Comparison of ENCODE assay signal across 18 mouse cellular contexts in the genomic region with DNA sequence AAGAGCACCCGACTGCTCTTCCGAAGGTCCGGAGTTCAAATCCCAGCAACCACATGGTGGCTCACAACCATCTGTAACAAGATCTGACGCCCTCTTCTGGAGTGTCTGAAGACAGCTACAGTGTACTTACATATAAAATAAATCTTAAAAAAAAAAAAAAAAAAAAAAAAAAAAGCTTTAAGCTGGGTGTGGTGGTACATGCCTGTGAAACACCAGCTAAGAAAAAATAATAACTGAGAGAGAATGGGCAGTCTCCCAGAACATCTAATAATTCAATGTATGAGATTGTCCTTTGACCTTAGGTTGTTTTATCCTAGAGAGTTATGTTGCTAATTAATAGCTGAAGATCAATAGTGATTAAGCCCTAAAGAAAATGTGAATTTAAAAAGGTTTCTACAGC. TPM values are rescaled to one million over a fixed set of nuclear protein-coding genes. Genes with fewer than 3 reads are reported as not detected.
DNase-seq lines count a peak whose midpoint lies in the region; TF ChIP-seq lines count a peak whose summit lies in the region.
"Not testable (repeated sequence)": the region's sequence is repeated elsewhere in the genome, so short reads cannot be mapped to it uniquely, and the experiment has no call there.
"Had no signal": no experiment of that assay in that cellular context is flagged by ENCODE, and none has a peak within 500 bp of the region (broad histone marks: within the 10 kb centered on the region; RNA-seq: fewer than 3 reads in every experiment).

No protein-coding gene starts in this region.

- not testable (repeated sequence) for DNase-seq in CH12.LX (ENCODE audit: extremely low read depth); ES-E14 (ENCODE audit: low read depth, low spot score); MEL (ENCODE audit: low read depth, low spot score); layer of hippocampus, adult 2 months (ENCODE audit: low spot score in 2 of 2)

- H3K4me2 ChIP-seq in CH12.LX (ENCODE audit: insufficient read depth, low read depth, poor library complexity, severe bottlenecking): not testable (repeated sequence)

- in situ Hi-C loops in CH12.LX (cut with MboI; ENCODE audit: low pct_ligation_motif_present, low pct_unique_long_range_greater_than_20kb, low sequenced_read_pairs); ES-E14 (cut with MboI; ENCODE audit: low sequenced_read_pairs in 2 of 2, unreplicated experiment in 2 of 2): not testable (repeated sequence)

- dilution Hi-C loops in CH12.LX (cut with MboI; ENCODE audit: extremely low pct_ligation_motif_present, extremely low pct_unique_long_range_greater_than_20kb, low sequenced_read_pairs): not testable (repeated sequence)

- not testable (repeated sequence) for TF ChIP-seq RAD21 in CH12.LX (IDR thresholded peaks at IDR 0.05; ENCODE audit: low read depth, low read length); MEL (IDR thresholded peaks at IDR 0.05; ENCODE audit: low read depth, low read length)

- H3K27ac ChIP-seq in CH12.LX (ENCODE audit: insufficient read depth, low read depth); ES-E14 (ENCODE audit: insufficient read depth, low read depth, low read length, poor library complexity, severe bottlenecking); MEL (ENCODE audit: control insufficient read depth, low read depth, low read length); layer of hippocampus, adult 2 months: not testable (repeated sequence)

- TF ChIP-seq CTCF in CH12.LX (conservative IDR thresholded peaks at IDR 0.05 in 1 of 2, IDR thresholded peaks at IDR 0.05 in 1 of 2; ENCODE audit: low read depth in 2 of 2, low read length in 2 of 2): not testable (repeated sequence)
- TF ChIP-seq CTCF in MEL (IDR thresholded peaks at IDR 0.05 in 2 of 3, conservative IDR thresholded peaks at IDR 0.05 in 1 of 3; ENCODE audit: control insufficient read depth in 1 of 3, insufficient read depth in 1 of 3, low read depth in 2 of 3, low read length in 3 of 3, poor library complexity in 1 of 3, severe bottlenecking in 1 of 3): peak in 1 of 3 experiments; percentile 14; a peak in 1 of 6 replicates
- 0 out of 2 replicates have a peak, but pooled peaks have one; percentile 5 for TF ChIP-seq CTCF in layer of hippocampus, adult 2 months (conservative IDR thresholded peaks at IDR 0.05)

- not testable (repeated sequence) for TF ChIP-seq EP300 in CH12.LX (IDR thresholded peaks at IDR 0.05; ENCODE audit: low read length); MEL (IDR thresholded peaks at IDR 0.05; ENCODE audit: low read depth in 1 of 2, low read length in 2 of 2)

- H3K36me3 ChIP-seq in CH12.LX (replicated peaks in 1 of 2; ENCODE audit: control insufficient read depth in 1 of 2, insufficient read depth in 1 of 2, low read length in 1 of 2) (peaks cover 36 to 66% of the 10 kb centered on the region in 2 experiments), ES-E14 (ENCODE audit: control insufficient read depth, insufficient read depth, low read length, poor library complexity, severe bottlenecking) (peaks cover 41% of the 10 kb centered on the region), MEL (ENCODE audit: control insufficient read depth in 1 of 2, insufficient read depth in 2 of 2, low read length in 2 of 2) (peaks cover 20 to 37% of the 10 kb centered on the region in 2 experiments)

- H3K9me3 ChIP-seq in CH12.LX (replicated peaks; ENCODE audit: low read length); ES-E14 (ENCODE audit: control insufficient read depth, insufficient read depth, low read depth, low read length); MEL (replicated peaks; ENCODE audit: insufficient read depth, low read length): not testable (repeated sequence)

- TF ChIP-seq POLR2A in CH12.LX (IDR thresholded peaks at IDR 0.05; ENCODE audit: low read depth, low read length); MEL (IDR thresholded peaks at IDR 0.05; ENCODE audit: control insufficient read depth in 1 of 2, insufficient read depth in 1 of 2, low read depth in 1 of 2, low read length in 2 of 2, poor library complexity in 1 of 2): not testable (repeated sequence)

- H3K9ac ChIP-seq in CH12.LX (ENCODE audit: insufficient read depth, low read depth); ES-E14 (ENCODE audit: insufficient read depth, low read depth, low read length, poor library complexity, severe bottlenecking); MEL (ENCODE audit: control insufficient read depth, low read depth, low read length, poor library complexity, severe bottlenecking): not testable (repeated sequence)

- H3K4me1 ChIP-seq in CH12.LX (ENCODE audit: control insufficient read depth in 1 of 2, insufficient read depth in 2 of 2): peaks cover 6 to 29% of the 10 kb centered on the region in 2 experiments; a peak in 3 of 4 replicates
- not testable (repeated sequence) for H3K4me1 ChIP-seq in ES-E14 (ENCODE audit: control insufficient read depth in 2 of 2, insufficient read depth in 2 of 2, low read length in 2 of 2, poor library complexity in 1 of 2)
- peaks cover 12 to 18% of the 10 kb centered on the region in 2 experiments for H3K4me1 ChIP-seq in MEL (ENCODE audit: control insufficient read depth in 1 of 2, insufficient read depth in 2 of 2, low read length in 2 of 2)

- H3K79me2 ChIP-seq in CH12.LX (replicated peaks; ENCODE audit: control insufficient read depth, extremely low read depth, insufficient read depth, poor library complexity, severe bottlenecking) (peaks cover 43% of the 10 kb centered on the region), MEL (ENCODE audit: control insufficient read depth, insufficient read depth, low read length, poor library complexity) (peaks cover 33% of the 10 kb centered on the region)

- H3K4me3 ChIP-seq in CH12.LX (replicated peaks in 1 of 3; ENCODE audit: low read depth in 2 of 3, low read length in 2 of 3, poor library complexity in 1 of 3); ES-E14 (ENCODE audit: insufficient read depth in 1 of 2, low read depth in 1 of 2, low read length in 2 of 2, poor library complexity in 1 of 2, severe bottlenecking in 1 of 2); MEL (ENCODE audit: control insufficient read depth in 1 of 2, insufficient read depth in 1 of 2, low read depth in 2 of 2, low read length in 2 of 2); layer of hippocampus, adult 2 months: not testable (repeated sequence)

- not testable (repeated sequence) for H3K27me3 ChIP-seq in CH12.LX (replicated peaks); MEL (ENCODE audit: control insufficient read depth in 1 of 2, insufficient read depth in 2 of 2, low read length in 2 of 2)

TF ChIP-seq in CH12.LX, 34 proteins besides CTCF, POLR2A, EP300 and RAD21:
- TF ChIP-seq ZNF384 (IDR thresholded peaks at IDR 0.05; ENCODE audit: low read depth, low read length): peak; percentile 79

TF ChIP-seq in ES-E14, 5 proteins besides CTCF, POLR2A, EP300 and RAD21:
- peak; percentile 68 for TF ChIP-seq ZNF384 (IDR thresholded peaks at IDR 0.05; ENCODE audit: low read depth, low read length)

TF ChIP-seq in MEL, 35 proteins besides CTCF, POLR2A, EP300 and RAD21:
- TF ChIP-seq ZNF384 (IDR thresholded peaks at IDR 0.05; ENCODE audit: low read depth, low read length): peak; percentile 93

RNA-seq across cellular contexts. Expression of a gene that starts 4.5 kb away (rescaled TPM):
- total RNA-seq in CH12.LX (2012; rRNA removed) (27.0 and 31.8 TPM in 2 replicates), CH12.LX (2014; rRNA removed) (38.9 and 44.2 TPM in 2 replicates), ES-E14 (2012; rRNA removed) (24.2 and 27.4 TPM in 2 replicates), MEL (2012; rRNA removed) (26.3 and 35.4 TPM in 2 replicates)
- polyA plus RNA-seq in CH12.LX (2012; ENCODE audit: insufficient read length, low read depth) (24.1 and 24.3 TPM in 2 replicates), MEL (2012; ENCODE audit: insufficient read depth in 1 of 2, insufficient read length in 2 of 2, low read depth in 1 of 2, low replicate concordance in 2 of 2, missing spikeins in 1 of 2) (10 to 100 TPM in 1 of 2 experiments, not detected in 1; 19.4 TPM)
- total RNA-seq in layer of hippocampus, adult 2 months (2021): 10 to 100 TPM; 11.8 to 13.9 TPM

RNA-seq across cellular contexts. Expression of a gene that starts 17.0 kb away (rescaled TPM):
- total RNA-seq in CH12.LX (2012; rRNA removed): 111 and 148 TPM in 2 replicates
- total RNA-seq in CH12.LX (2014; rRNA removed): 128 and 133 TPM in 2 replicates
- 108 and 131 TPM in 2 replicates for polyA plus RNA-seq in CH12.LX (2012; ENCODE audit: insufficient read length, low read depth)
- total RNA-seq in ES-E14 (2012; rRNA removed): 143 and 195 TPM in 2 replicates
- 84.2 and 101 TPM in 2 replicates for total RNA-seq in MEL (2012; rRNA removed)
- 10 to 100 TPM in 1 of 2 experiments, not detected in 1; 81.8 TPM for polyA plus RNA-seq in MEL (2012; ENCODE audit: insufficient read depth in 1 of 2, insufficient read length in 2 of 2, low read depth in 1 of 2, low replicate concordance in 2 of 2, missing spikeins in 1 of 2)
- total RNA-seq in layer of hippocampus, adult 2 months (2021): 10 to 100 TPM; 87.6 to 94.5 TPM

RNA-seq across cellular contexts. Expression of a gene that starts 32.0 kb away (rescaled TPM):
- total RNA-seq in CH12.LX (2012; rRNA removed) (not detected in 2 replicates), CH12.LX (2014; rRNA removed) (not detected in 2 replicates), ES-E14 (2012; rRNA removed) (0.26 and 0.45 TPM in 2 replicates), MEL (2012; rRNA removed) (3.4 and 5.2 TPM in 2 replicates)
- polyA plus RNA-seq in CH12.LX (2012; ENCODE audit: insufficient read length, low read depth) (not detected in 2 replicates), MEL (2012; ENCODE audit: insufficient read depth in 1 of 2, insufficient read length in 2 of 2, low read depth in 1 of 2, low replicate concordance in 2 of 2, missing spikeins in 1 of 2) (1 to 10 TPM in 1 of 2 experiments, not detected in 1; 3.2 TPM)
- not detected for total RNA-seq in layer of hippocampus, adult 2 months (2021)
- total RNA-seq: adrenal gland, adult 18-20 months; adrenal gland, adult 2 months; adrenal gland, adult 8-10 months; adrenal gland, postnatal 10 days; adrenal gland, postnatal 14 days; adrenal gland, postnatal 25 days; adrenal gland, postnatal 36 days; adrenal gland, postnatal 4 days had no signal
- polyA plus RNA-seq: activated CD4-positive, CD25-positive, alpha-beta regulatory T cell, adult 4 months; adrenal gland, adult 2 months; brain, embryonic 14.5 days; C2C12; CD4-positive, CD25-positive, alpha-beta regulatory T cell, adult 4 months; cerebellum, adult 2 months; Patski had no signal
